Mouse (Mus musculus): ENCODE results near the gene Parp11. TPM values are rescaled to one million over a fixed set of nuclear protein-coding genes. Genes with fewer than 3 reads are reported as not detected.
"Not testable (repeated sequence)": the region's sequence is repeated elsewhere in the genome, so short reads cannot be mapped to it uniquely, and the experiment has no call there.

Gene Parp11
- total RNA-seq, 2 experiments from 2014 or later = 3.4 to 4.9 TPM

GRCm38 (mm10) chr6:127496841-127497656 is 50.4 kb downstream of the Parp11 start:
- no peak for DNase-seq

GRCm38 (mm10) chr6:127500119-127500518 is 53.5 kb downstream of the Parp11 start:
- no peak for DNase-seq

- no peak for DNase-seq
Observed at GRCm38 (mm10) chr6:127500806-127501205, 54.2 kb downstream of the Parp11 start.

DNA sequence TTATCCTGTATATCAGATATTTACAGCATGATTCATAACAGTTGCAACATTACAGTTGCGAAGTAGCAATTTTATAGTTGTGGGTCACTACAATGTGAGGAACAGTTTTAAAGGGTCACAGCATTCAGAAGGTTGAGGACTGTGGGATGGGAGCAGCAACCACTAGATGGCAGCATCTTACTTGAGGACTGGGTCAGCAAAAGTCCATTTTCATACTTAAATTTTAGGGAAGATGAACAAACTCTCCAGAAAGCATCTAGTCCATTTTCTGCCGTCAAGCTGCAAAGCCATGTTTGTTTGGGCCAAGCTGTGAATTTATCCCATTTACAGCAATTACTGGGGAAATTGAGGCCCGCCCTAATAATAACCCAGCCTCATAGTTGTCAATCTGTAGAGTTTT is 55.9 kb downstream of the Parp11 start:
- DNase-seq = no peak

GRCm38 (mm10) chr6:127513776-127514175 is 67.1 kb downstream of the Parp11 start:
- DNase-seq = not testable (repeated sequence)

GRCm38 (mm10) chr6:127521176-127521575 is 74.5 kb downstream of the Parp11 start:
- no peak for DNase-seq

- no peak for DNase-seq
Observed at GRCm38 (mm10) chr6:127522326-127522725, 75.7 kb downstream of the Parp11 start.

DNA sequence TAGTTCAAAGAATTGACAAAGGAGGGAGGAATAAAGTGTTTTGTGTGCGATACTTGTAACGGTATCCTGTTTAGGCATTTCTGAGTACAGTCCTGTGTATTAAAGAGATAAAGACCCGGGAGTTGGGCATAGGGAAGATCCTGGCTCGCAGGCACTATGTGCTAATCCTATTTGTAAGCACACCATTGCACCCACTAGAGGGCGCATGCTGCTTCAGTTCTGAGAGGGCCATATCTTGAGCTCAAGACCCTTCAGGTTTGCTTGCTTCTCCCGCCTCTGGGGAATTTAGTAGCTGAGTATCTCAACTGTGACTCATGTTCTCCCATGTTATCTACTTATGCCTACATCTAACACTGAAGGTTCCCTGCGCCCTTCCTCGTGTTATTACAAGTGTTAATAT is 77.8 kb downstream of the Parp11 start:
- DNase-seq = no peak

DNA sequence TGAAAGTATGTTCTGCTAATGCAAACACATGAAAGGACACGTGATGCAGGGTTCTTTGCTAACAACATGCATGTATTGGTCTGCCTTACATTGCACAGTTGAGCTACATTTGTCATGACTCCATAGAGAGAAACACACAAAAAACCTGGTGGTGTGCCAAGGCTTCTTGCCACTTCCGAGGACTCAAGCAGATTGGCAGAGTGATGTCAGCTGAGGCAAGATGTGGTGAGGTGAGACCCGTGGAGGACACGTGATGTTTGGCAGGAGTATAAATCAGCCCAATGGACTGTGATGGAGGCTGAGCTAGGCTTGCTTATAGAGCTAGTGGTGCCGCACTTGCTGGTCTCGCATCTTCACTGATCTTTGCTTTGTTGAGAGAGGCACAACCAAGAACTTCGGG is 82.0 kb downstream of the Parp11 start:
- DNase-seq = no peak

DNA sequence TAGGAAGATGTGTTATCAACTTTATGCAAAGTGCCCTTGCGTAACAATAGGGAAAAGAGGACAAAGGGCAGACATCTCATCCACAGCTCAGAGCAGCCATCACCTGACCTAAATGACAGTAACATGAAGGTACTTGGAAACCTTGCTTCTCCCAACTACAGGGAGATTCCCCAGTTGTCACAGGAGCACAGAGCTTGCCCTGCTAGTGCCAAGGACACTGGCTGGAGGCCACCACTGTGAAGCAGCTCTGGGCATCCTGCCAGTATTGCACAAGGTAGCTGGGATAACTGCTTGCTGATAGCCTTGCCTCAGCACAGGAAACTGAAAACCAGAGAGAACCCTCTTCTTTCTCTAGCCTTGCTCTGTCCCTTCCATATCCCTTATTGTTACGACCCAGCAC is 82.8 kb downstream of the Parp11 start:
- peak; percentile 58 for DNase-seq

GRCm38 (mm10) chr6:127530206-127530605 is 83.6 kb downstream of the Parp11 start:
- no peak for DNase-seq

- DNase-seq = no peak
Observed at GRCm38 (mm10) chr6:127531412-127532205, 85.0 kb downstream of the Parp11 start.

- DNase-seq = no peak
Observed at GRCm38 (mm10) chr6:127532304-127532703, 85.7 kb downstream of the Parp11 start.

DNA sequence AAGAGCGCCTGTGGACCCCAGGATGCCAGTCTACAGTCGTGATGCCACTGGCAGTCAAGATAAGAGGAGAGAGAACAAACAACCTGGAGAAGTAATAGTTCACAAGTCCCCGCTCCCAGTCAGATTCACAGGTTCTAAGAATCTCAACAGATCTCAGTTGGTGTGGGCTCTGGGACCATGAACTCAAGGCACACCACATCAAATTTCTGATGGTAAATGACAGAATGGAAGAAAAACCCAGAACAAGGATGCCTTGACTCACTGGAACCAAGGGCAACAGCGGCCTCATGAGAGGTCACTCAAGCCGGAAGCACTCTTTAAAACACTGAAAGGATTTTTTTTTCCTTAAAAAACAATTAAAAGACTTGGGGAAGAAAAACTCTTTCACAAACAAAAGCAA is 87.1 kb downstream of the Parp11 start:
- DNase-seq = no peak

- no peak for DNase-seq
Observed at GRCm38 (mm10) chr6:127537035-127537434, 90.4 kb downstream of the Parp11 start.

GRCm38 (mm10) chr6:127538118-127538517 is 91.5 kb downstream of the Parp11 start:
- DNase-seq = no peak

DNA sequence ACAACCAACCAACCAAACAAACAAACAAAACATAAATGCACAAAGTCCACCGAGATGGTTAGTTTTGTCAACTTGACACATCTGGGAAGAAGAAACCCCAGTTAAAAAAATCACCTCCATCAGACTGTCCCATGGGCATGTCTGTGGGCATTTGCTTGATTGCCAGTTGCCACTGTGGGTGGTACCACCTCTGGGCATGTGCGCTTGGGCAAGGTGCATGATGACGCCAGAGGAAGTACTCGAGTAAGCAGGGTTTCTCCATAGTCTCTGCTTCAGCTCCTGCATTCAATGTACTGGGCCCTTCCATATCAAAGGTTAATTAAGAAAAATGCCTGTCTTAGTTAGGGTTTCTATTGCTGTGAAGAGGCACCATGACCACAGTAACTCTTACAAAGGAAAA is 92.6 kb downstream of the Parp11 start:
- DNase-seq = no peak

GRCm38 (mm10) chr6:127539659-127540058 is 93.0 kb downstream of the Parp11 start:
- DNase-seq = no peak

- no peak for DNase-seq
Observed at GRCm38 (mm10) chr6:127540517-127540916, 93.9 kb downstream of the Parp11 start.

GRCm38 (mm10) chr6:127541617-127542374 is 95.2 kb downstream of the Parp11 start:
- no peak for DNase-seq
